Mouse (Mus musculus) E14TG2a.4 (cell line): ENCODE measurements around the gene Intu.

ENCODE experiments used
- H3K27me3 ChIP-seq: 2 replicates; pipeline ENCODE4 v1.6.1; 2014; ENCODE audit warnings: low read length, control low read depth; ENCODE audit not compliant: insufficient read depth
- H3K36me3 ChIP-seq: 2 replicates; pipeline ENCODE4 v1.6.1; 2014; ENCODE audit warnings: low read length, control low read depth; ENCODE audit not compliant: insufficient read depth
- H3K4me1 ChIP-seq: replicated peaks from 2 replicates; pipeline ENCODE4 v1.6.1; 2014; ENCODE audit warnings: low read depth, low read length, control low read depth
- H3K4me3 ChIP-seq: replicated peaks from 2 replicates; pipeline ENCODE4 v1.5.1; 2014; ENCODE audit warnings: mild to moderate bottlenecking, low read length
- H3K9me3 ChIP-seq: 2 replicates; pipeline ENCODE4 v1.6.1; 2014; ENCODE audit warnings: low read length, control low read depth
- CTCF ChIP-seq: conservative IDR thresholded peaks from 2 replicates; pipeline ENCODE4 v1.5.1; 2014; ENCODE audit warnings: low read length
- NANOG ChIP-seq: IDR thresholded peaks from 2 replicates; pipeline ENCODE4 v1.6.1; 2014; ENCODE audit warnings: borderline replicate concordance, low read length, mixed read lengths
- POU5F1 ChIP-seq: IDR thresholded peaks from 2 replicates; pipeline ENCODE4 v1.6.1; 2014; ENCODE audit warnings: low read length, borderline replicate concordance

Intu gene

GRCm38 (mm10) chr3:40508927-40509576, 22.0 kb upstream of the Intu start:
- no peaks in the 10 kb centered on the region for H3K36me3 ChIP-seq
- TF ChIP-seq POU5F1: no peak
- no peak for TF ChIP-seq CTCF
- no peak for TF ChIP-seq NANOG
- no peak overlapping the region for H3K4me3 ChIP-seq
- no peaks in the 10 kb centered on the region for H3K9me3 ChIP-seq
- H3K4me1 ChIP-seq: no peaks in the 10 kb centered on the region
- 0 out of 2 replicates have a peak, but pooled peaks cover 3% of the 10 kb centered on the region for H3K27me3 ChIP-seq

- Histone ChIP-seq H3K4me1 (no peaks in the 10 kb centered on the region), H3K9me3 (no peaks in the 10 kb centered on the region), H3K4me3 (no peak overlapping the region), H3K27me3 (no peaks in the 10 kb centered on the region), H3K36me3 (no peaks in the 10 kb centered on the region)
- TF ChIP-seq CTCF: no peak
- no peak for TF ChIP-seq POU5F1
- TF ChIP-seq NANOG: no peak
These were observed 20.5 kb upstream of the Intu start for GRCm38 (mm10) chr3:40510567-40510966.

- Histone ChIP-seq H3K9me3 (no peaks in the 10 kb centered on the region), H3K4me1 (no peaks in the 10 kb centered on the region), H3K27me3 (no peaks in the 10 kb centered on the region), H3K4me3 (no peak overlapping the region), H3K36me3 (no peaks in the 10 kb centered on the region)
- TF ChIP-seq CTCF (no peak), POU5F1 (no peak), NANOG (no peak)
These were observed 17.9 kb upstream of the Intu start for GRCm38 (mm10) chr3:40512936-40513829.

GRCm38 (mm10) chr3:40518240-40518639, 12.8 kb upstream of the Intu start:
- Histone ChIP-seq H3K4me3 (no peak overlapping the region), H3K9me3 (no peaks in the 10 kb centered on the region), H3K4me1 (no peaks in the 10 kb centered on the region), H3K27me3 (no peaks in the 10 kb centered on the region), H3K36me3 (no peaks in the 10 kb centered on the region)
- no peak for TF ChIP-seq POU5F1
- TF ChIP-seq NANOG: no peak
- no peak for TF ChIP-seq CTCF

GRCm38 (mm10) chr3:40519555-40519954, 11.5 kb upstream of the Intu start:
- Histone ChIP-seq H3K27me3 (no peaks in the 10 kb centered on the region), H3K4me1 (no peaks in the 10 kb centered on the region), H3K36me3 (no peaks in the 10 kb centered on the region), H3K9me3 (no peaks in the 10 kb centered on the region), H3K4me3 (no peak overlapping the region)
- TF ChIP-seq NANOG (no peak), CTCF (no peak), POU5F1 (no peak)

GRCm38 (mm10) chr3:40520567-40520966, 10.5 kb upstream of the Intu start:
- TF ChIP-seq POU5F1 (no peak), NANOG (no peak)
- Histone ChIP-seq H3K4me1 (no peaks in the 10 kb centered on the region), H3K27me3 (no peaks in the 10 kb centered on the region), H3K36me3 (no peaks in the 10 kb centered on the region), H3K9me3 (no peaks in the 10 kb centered on the region), H3K4me3 (no peak overlapping the region)

- Histone ChIP-seq H3K36me3 (no peaks in the 10 kb centered on the region), H3K4me1 (no peaks in the 10 kb centered on the region), H3K9me3 (no peaks in the 10 kb centered on the region), H3K4me3 (no peak overlapping the region), H3K27me3 (peaks cover 10% of the 10 kb centered on the region)
- no peak for TF ChIP-seq CTCF
These were observed 8.6 kb upstream of the Intu start for GRCm38 (mm10) chr3:40522446-40522845.

GRCm38 (mm10) chr3:40522846-40523245, 8.2 kb upstream of the Intu start:
- H3K9me3 ChIP-seq: no peaks in the 10 kb centered on the region
- H3K4me1 ChIP-seq: no peaks in the 10 kb centered on the region
- no peak overlapping the region for H3K4me3 ChIP-seq
- TF ChIP-seq NANOG (no peak), POU5F1 (no peak), CTCF (no peak)
- H3K27me3 ChIP-seq: peaks cover 14% of the 10 kb centered on the region
- H3K36me3 ChIP-seq: no peaks in the 10 kb centered on the region

- no peak for TF ChIP-seq NANOG
- TF ChIP-seq CTCF: peak; percentile 56
- no peaks in the 10 kb centered on the region for H3K36me3 ChIP-seq
- H3K27me3 ChIP-seq: peaks cover 20% of the 10 kb centered on the region
- H3K4me1 ChIP-seq: peaks cover 1% of the 10 kb centered on the region; the same call in 1 of the 2 replicates
- H3K4me3 ChIP-seq: no peak overlapping the region
- no peaks in the 10 kb centered on the region for H3K9me3 ChIP-seq
These were observed 7.7 kb upstream of the Intu start for GRCm38 (mm10) chr3:40523371-40523783.
